Mouse (Mus musculus): Measurements from ENCODE around the gene Pdlim7. TPM values are rescaled to one million over a fixed set of nuclear protein-coding genes. Genes with fewer than 3 reads are reported as not detected.

Gene Pdlim7
- polyA plus RNA-seq, 1 experiment = 1.9 TPM

- Histone ChIP-seq H3K9me3 (ENCODE audit: control insufficient read depth, low read length) (no peaks in the 10 kb centered on the region), H3K36me3 (ENCODE audit: control insufficient read depth) (peaks cover 28% of the 10 kb centered on the region), H3K27me3 (ENCODE audit: control insufficient read depth) (peaks cover 17% of the 10 kb centered on the region), H3K4me1 (ENCODE audit: control insufficient read depth) (peaks cover 46% of the 10 kb centered on the region), H3K4me3 (replicated peaks) (no peak overlapping the region)
- TF ChIP-seq TAL1 (IDR thresholded peaks at IDR 0.05; ENCODE audit: low read length) (no peak), GATA1 (IDR thresholded peaks at IDR 0.05; ENCODE audit: low read length) (no peak)
Measured at GRCm38 (mm10) chr13:55510332-55510667, 3.2 kb downstream of the Pdlim7 start.

DNA sequence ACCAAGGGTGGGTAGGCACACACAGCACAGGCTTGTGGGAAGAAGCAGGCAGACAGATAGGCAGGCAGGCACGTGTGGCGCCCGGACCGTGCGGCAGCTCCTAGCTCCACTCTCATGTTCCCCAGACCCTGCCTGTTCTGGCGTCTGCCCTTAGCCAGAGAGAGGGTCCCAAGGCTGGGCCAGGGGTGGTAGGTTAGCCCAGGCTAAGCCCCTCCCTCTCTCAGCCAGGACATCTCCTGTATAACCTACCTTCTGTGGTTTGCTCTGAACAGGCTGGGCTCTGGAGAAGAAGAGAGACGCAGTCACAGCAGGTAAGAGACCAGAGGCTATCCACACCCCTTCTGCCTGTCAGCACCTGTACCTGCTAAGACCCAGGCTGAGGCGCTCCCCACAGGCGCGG, 4.9 kb downstream of the Pdlim7 start:
- TF ChIP-seq GATA1 (IDR thresholded peaks at IDR 0.05; ENCODE audit: low read length) (no peak), TAL1 (IDR thresholded peaks at IDR 0.05; ENCODE audit: low read length) (no peak)
- H3K36me3 ChIP-seq (ENCODE audit: control insufficient read depth) = peaks cover 39% of the 10 kb centered on the region

GRCm38 (mm10) chr13:55507877-55508276, 5.6 kb downstream of the Pdlim7 start:
- Histone ChIP-seq H3K4me1 (ENCODE audit: control insufficient read depth) (peaks cover 35% of the 10 kb centered on the region), H3K4me3 (replicated peaks) (no peak overlapping the region), H3K36me3 (ENCODE audit: control insufficient read depth) (peaks cover 43% of the 10 kb centered on the region), H3K9me3 (ENCODE audit: control insufficient read depth, low read length) (no peaks in the 10 kb centered on the region), H3K27me3 (ENCODE audit: control insufficient read depth) (peaks cover 7% of the 10 kb centered on the region)
- TF ChIP-seq TAL1 (IDR thresholded peaks at IDR 0.05; ENCODE audit: low read length) = no peak
- no peak for TF ChIP-seq GATA1 (IDR thresholded peaks at IDR 0.05; ENCODE audit: low read length)

More for the DNA sequence above, 4.9 kb downstream of the Pdlim7 start:
- H3K4me1 ChIP-seq (ENCODE audit: control insufficient read depth) = peaks cover 41% of the 10 kb centered on the region
- H3K27me3 ChIP-seq (ENCODE audit: control insufficient read depth) = peaks cover 8% of the 10 kb centered on the region
- no peaks in the 10 kb centered on the region for H3K9me3 ChIP-seq (ENCODE audit: control insufficient read depth, low read length)
- H3K4me3 ChIP-seq (replicated peaks) = no peak overlapping the region

DNA sequence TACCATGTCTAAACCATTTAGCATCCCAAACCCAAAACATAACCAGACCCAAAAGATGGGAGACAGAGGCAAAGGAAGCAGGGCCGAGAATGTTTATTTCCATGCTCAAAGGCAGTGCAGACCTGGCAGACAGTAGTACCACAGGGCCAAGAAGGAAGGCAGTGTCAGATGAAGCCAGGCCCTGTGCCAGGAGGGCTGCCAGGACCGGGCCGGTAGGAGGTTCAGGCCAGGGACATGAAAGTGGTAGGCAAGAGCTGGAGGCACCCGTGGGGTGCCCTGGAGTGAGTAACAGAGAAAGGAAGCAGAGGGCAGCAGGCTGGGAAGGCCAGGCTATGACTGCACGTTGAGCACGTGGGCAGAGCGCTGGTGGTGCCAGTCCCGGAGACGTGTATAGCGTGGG, 6.8 kb downstream of the Pdlim7 start:
- H3K27me3 ChIP-seq (ENCODE audit: control insufficient read depth) = no peaks in the 10 kb centered on the region
- H3K4me3 ChIP-seq (replicated peaks) = no peak overlapping the region
- H3K9me3 ChIP-seq (ENCODE audit: control insufficient read depth, low read length) = no peaks in the 10 kb centered on the region
- peaks cover 46% of the 10 kb centered on the region for H3K36me3 ChIP-seq (ENCODE audit: control insufficient read depth)
- TF ChIP-seq TAL1 (IDR thresholded peaks at IDR 0.05; ENCODE audit: low read length) (no peak), GATA1 (IDR thresholded peaks at IDR 0.05; ENCODE audit: low read length) (no peak)
- H3K4me1 ChIP-seq (ENCODE audit: control insufficient read depth) = peaks cover 23% of the 10 kb centered on the region

DNA sequence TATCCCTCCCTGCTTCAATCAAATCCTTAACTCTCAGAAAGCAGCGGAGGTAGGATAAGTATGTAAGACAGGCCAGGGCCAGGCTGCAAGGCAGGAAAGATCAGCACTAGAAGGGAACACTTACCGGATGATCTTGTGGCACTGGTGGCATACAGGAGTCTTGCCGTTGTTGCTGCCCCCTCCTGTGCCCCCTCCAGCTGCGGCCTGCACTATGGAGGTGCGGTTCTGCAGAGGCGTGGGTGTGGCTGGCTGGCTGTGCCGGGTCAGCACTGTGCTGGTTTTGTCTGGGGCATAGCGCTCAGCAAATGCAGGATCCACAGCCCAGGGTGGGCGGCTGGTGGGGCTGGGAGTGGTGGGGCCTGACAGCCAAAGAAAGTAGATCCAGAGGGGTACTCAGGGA, 7.7 kb downstream of the Pdlim7 start:
- Histone ChIP-seq H3K4me3 (replicated peaks) (no peak overlapping the region), H3K9me3 (ENCODE audit: control insufficient read depth, low read length) (no peaks in the 10 kb centered on the region), H3K4me1 (ENCODE audit: control insufficient read depth) (peaks cover 14% of the 10 kb centered on the region), H3K27me3 (ENCODE audit: control insufficient read depth) (no peaks in the 10 kb centered on the region), H3K36me3 (ENCODE audit: control insufficient read depth) (peaks cover 46% of the 10 kb centered on the region)
- no peak for TF ChIP-seq GATA1 (IDR thresholded peaks at IDR 0.05; ENCODE audit: low read length)
- no peak for TF ChIP-seq TAL1 (IDR thresholded peaks at IDR 0.05; ENCODE audit: low read length)

GRCm38 (mm10) chr13:55504390-55504789, 9.1 kb downstream of the Pdlim7 start:
- no peaks in the 10 kb centered on the region for H3K9me3 ChIP-seq (ENCODE audit: control insufficient read depth, low read length)
- H3K4me3 ChIP-seq (replicated peaks) = no peak overlapping the region
- peaks cover 46% of the 10 kb centered on the region for H3K36me3 ChIP-seq (ENCODE audit: control insufficient read depth)
- TF ChIP-seq TAL1 (IDR thresholded peaks at IDR 0.05; ENCODE audit: low read length) (no peak), GATA1 (IDR thresholded peaks at IDR 0.05; ENCODE audit: low read length) (no peak)
- no peaks in the 10 kb centered on the region for H3K27me3 ChIP-seq (ENCODE audit: control insufficient read depth)
- H3K4me1 ChIP-seq (ENCODE audit: control insufficient read depth) = peaks cover 7% of the 10 kb centered on the region

DNA sequence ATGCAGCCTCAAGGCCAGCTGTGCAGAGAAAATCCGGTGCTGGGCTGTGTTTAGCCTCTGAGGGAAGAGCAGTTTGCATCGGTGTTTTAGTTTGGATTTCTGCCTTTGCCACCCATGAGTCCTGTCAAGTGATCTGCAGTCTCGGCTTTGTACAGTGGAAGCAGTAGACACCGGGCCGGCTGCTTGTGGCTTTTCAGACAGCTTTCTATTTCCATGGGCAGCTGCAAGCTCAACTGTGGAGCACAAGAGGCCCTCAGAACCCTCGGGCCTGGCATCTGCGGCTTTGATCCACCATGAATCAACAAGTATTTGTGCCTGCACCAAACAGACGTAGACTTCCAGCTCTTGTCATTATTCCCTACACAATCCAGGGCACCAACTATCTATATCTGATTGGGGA, 11.1 kb downstream of the Pdlim7 start:
- Histone ChIP-seq H3K4me1 (ENCODE audit: control insufficient read depth) (peaks cover under 1% of the 10 kb centered on the region), H3K36me3 (ENCODE audit: control insufficient read depth) (peaks cover 37% of the 10 kb centered on the region)
- TF ChIP-seq GATA1 (IDR thresholded peaks at IDR 0.05; ENCODE audit: low read length) (no peak), TAL1 (IDR thresholded peaks at IDR 0.05; ENCODE audit: low read length) (no peak)

DNA sequence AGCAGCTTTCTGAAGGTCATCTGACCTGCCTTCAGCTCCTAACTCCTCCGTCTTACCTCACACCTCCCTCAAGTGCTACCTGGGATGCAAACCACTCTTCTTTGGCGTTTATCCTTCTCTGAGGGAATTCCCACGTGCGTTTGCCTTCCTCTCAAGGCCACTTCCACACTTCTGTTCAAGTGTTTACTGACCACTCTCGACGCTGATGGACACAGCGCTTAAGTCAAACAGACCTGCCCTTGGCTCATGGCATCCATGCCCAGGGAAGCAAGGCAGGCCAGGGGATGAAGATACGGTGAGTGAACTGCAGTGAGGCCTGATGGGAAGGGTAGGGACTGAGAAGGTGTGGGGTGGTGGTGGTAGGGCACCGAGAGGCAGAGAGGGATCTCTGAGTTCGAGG, 12.9 kb downstream of the Pdlim7 start:
- Histone ChIP-seq H3K9me3 (ENCODE audit: control insufficient read depth, low read length) (no peaks in the 10 kb centered on the region), H3K36me3 (ENCODE audit: control insufficient read depth) (peaks cover 22% of the 10 kb centered on the region), H3K4me1 (ENCODE audit: control insufficient read depth) (no peaks in the 10 kb centered on the region; the same call in 1 of the 2 replicates), H3K27me3 (ENCODE audit: control insufficient read depth) (peaks cover 5% of the 10 kb centered on the region), H3K4me3 (replicated peaks) (no peak overlapping the region)
- no peak for TF ChIP-seq GATA1 (IDR thresholded peaks at IDR 0.05; ENCODE audit: low read length)
- no peak for TF ChIP-seq TAL1 (IDR thresholded peaks at IDR 0.05; ENCODE audit: low read length)

More for the DNA sequence above, 11.1 kb downstream of the Pdlim7 start:
- no peak overlapping the region for H3K4me3 ChIP-seq (replicated peaks)
- no peaks in the 10 kb centered on the region for H3K27me3 ChIP-seq (ENCODE audit: control insufficient read depth)
- no peaks in the 10 kb centered on the region for H3K9me3 ChIP-seq (ENCODE audit: control insufficient read depth, low read length)

DNA sequence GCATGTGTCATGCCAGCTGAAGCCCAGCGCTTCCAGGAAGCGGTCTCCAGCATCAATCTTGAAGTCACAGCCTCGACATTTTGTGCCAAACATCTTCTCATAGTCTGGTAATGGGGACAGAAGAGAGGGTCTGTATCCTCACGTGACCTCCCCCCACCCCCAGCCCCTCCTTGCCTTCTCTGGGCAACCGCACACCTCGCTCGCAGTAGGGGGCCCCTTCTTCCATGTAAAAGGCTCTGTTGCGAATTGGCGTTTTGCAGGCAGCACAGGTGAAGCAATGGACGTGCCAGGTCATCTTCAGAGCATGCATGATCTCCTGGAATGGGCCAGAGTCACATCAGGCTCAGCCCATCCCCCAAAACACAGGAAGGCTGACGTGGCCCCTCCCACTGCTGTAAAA, 14.6 kb downstream of the Pdlim7 start:
- Histone ChIP-seq H3K36me3 (ENCODE audit: control insufficient read depth) (peaks cover 11% of the 10 kb centered on the region; the same call in 1 of the 2 replicates), H3K9me3 (ENCODE audit: control insufficient read depth, low read length) (no peaks in the 10 kb centered on the region), H3K27me3 (ENCODE audit: control insufficient read depth) (peaks cover 22% of the 10 kb centered on the region), H3K4me3 (replicated peaks) (no peak overlapping the region), H3K4me1 (ENCODE audit: control insufficient read depth) (no peaks in the 10 kb centered on the region; the same call in none of the 2 replicates)
- TF ChIP-seq TAL1 (IDR thresholded peaks at IDR 0.05; ENCODE audit: low read length) (no peak), GATA1 (IDR thresholded peaks at IDR 0.05; ENCODE audit: low read length) (no peak)

DNA sequence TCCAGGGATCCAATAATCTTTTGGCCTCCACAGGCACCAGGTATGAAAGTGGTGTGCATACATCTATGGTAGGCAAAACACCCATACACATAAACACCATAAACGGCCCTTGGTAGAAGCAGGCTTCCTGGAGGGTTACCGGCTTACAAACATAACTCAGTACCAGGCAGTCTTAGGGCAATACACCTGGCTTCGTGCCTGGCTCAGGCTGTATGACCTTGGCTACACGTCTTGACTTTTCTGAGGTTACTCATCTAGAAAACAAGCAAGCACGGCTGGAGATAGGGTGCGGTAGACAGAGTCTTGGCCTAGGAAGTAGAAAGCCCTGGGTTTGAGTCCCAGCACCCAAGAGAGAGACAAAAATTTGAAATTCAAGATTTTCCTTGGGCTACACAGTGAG, 16.8 kb downstream of the Pdlim7 start:
- Histone ChIP-seq H3K36me3 (ENCODE audit: control insufficient read depth) (peaks cover 3% of the 10 kb centered on the region; the same call in 1 of the 2 replicates), H3K9me3 (ENCODE audit: control insufficient read depth, low read length) (no peaks in the 10 kb centered on the region), H3K4me3 (replicated peaks) (no peak overlapping the region), H3K4me1 (ENCODE audit: control insufficient read depth) (no peaks in the 10 kb centered on the region; the same call in 1 of the 2 replicates), H3K27me3 (ENCODE audit: control insufficient read depth) (peaks cover 39% of the 10 kb centered on the region)
- no peak for TF ChIP-seq GATA1 (IDR thresholded peaks at IDR 0.05; ENCODE audit: low read length)
- no peak for TF ChIP-seq TAL1 (IDR thresholded peaks at IDR 0.05; ENCODE audit: low read length)

Data from erythroblast, embryonic 14.5 days (primary cell).